ENCODE assay signal across 19 mouse cellular contexts in the genomic region with DNA sequence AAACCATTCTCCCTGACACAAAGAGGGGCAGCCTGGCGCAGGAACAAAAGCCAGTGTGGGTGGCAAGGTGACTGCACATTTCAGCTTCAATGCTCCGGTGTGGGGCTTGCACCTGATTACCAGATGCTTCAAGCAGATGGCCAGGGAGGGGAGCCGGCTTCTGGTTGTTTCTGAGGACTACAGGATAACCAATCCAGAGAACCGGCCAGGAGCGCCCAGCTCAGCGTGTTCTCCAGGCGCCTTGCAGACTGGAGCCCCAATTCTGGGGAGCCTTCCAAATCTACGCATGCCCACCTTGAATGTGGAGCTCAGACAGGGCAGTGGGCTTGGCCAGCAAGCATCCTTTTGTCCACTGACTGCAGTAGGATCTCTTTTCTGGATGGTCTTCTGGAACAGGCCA.
DNase-seq lines count a peak whose midpoint lies in the region; ATAC-seq and TF ChIP-seq lines count a peak whose summit lies in the region.
"Had no signal": no experiment of that assay in that cellular context is flagged by ENCODE, and none has a peak within 500 bp of the region (broad histone marks: within the 10 kb centered on the region; RNA-seq: fewer than 3 reads in every experiment).

No protein-coding gene starts in this region.

- H3K4me3 ChIP-seq in midbrain, postnatal 0 days (ENCODE audit: low read depth, low read length) = no peak overlapping the region
- no peak overlapping the region for H3K4me3 ChIP-seq in midbrain, embryonic 15.5 days
- no peak overlapping the region for H3K4me3 ChIP-seq in forebrain, embryonic 15.5 days
- H3K4me3 ChIP-seq: embryonic facial prominence, embryonic 12.5 days; heart, embryonic 13.5 days; limb, embryonic 15.5 days; stomach, embryonic 15.5 days had no signal

- peak; percentile 58 for DNase-seq in heart, adult 11 months
- no peak for DNase-seq in heart, postnatal 36 days
- DNase-seq in midbrain, postnatal 0 days (ENCODE audit: low spot score) = peak; percentile 68
- peak; percentile 77 for DNase-seq in cerebellum, adult 8-10 months
- DNase-seq in ovary, adult 18-20 months (ENCODE audit: low spot score) = no peak
- DNase-seq in adrenal gland, adult 2 months = no peak
- DNase-seq: adrenal gland, adult 8-10 months; heart, postnatal 4 days; kidney, adult 11 months; kidney, postnatal 10 days; liver, postnatal 0 days; spleen, adult 18-20 months; thymus, postnatal 14 days had no signal

- H3K4me2 ChIP-seq in midbrain, postnatal 0 days (ENCODE audit: low read depth, low read length, poor library complexity, severe bottlenecking) = no peak overlapping the region
- no peak overlapping the region for H3K4me2 ChIP-seq in midbrain, embryonic 15.5 days
- H3K4me2 ChIP-seq in forebrain, embryonic 15.5 days (replicated peaks) = no peak overlapping the region
- H3K4me2 ChIP-seq: embryonic facial prominence, embryonic 12.5 days; heart, embryonic 13.5 days; limb, embryonic 15.5 days; stomach, embryonic 15.5 days had no signal

- H3K27ac ChIP-seq in midbrain, postnatal 0 days (ENCODE audit: low read depth, low read length) = no peak overlapping the region
- H3K27ac ChIP-seq in midbrain, embryonic 15.5 days = no peak overlapping the region
- peak overlapping the region; percentile 57; the same call in 1 of the 2 replicates for H3K27ac ChIP-seq in forebrain, embryonic 15.5 days (replicated peaks)
- H3K27ac ChIP-seq: embryonic facial prominence, embryonic 12.5 days; heart, embryonic 13.5 days; limb, embryonic 15.5 days; stomach, embryonic 15.5 days had no signal

- intact Hi-C loops in heart, postnatal 36 days (cut with DNase I) = no loop called here

- no peaks in the 10 kb centered on the region for H3K4me1 ChIP-seq in midbrain, postnatal 0 days (ENCODE audit: insufficient read depth, low read length)
- H3K4me1 ChIP-seq in midbrain, embryonic 15.5 days = peaks cover 8% of the 10 kb centered on the region
- peaks cover 43% of the 10 kb centered on the region for H3K4me1 ChIP-seq in forebrain, embryonic 15.5 days
- H3K4me1 ChIP-seq: embryonic facial prominence, embryonic 12.5 days; limb, embryonic 15.5 days; stomach, embryonic 15.5 days had no signal

- no peak overlapping the region for H3K9ac ChIP-seq in midbrain, postnatal 0 days (replicated peaks; ENCODE audit: low read length, poor library complexity, severe bottlenecking)
- no peak overlapping the region for H3K9ac ChIP-seq in midbrain, embryonic 15.5 days
- H3K9ac ChIP-seq in forebrain, embryonic 15.5 days (replicated peaks) = no peak overlapping the region
- H3K9ac ChIP-seq: embryonic facial prominence, embryonic 12.5 days; heart, embryonic 13.5 days; limb, embryonic 15.5 days; liver, postnatal 0 days; stomach, embryonic 15.5 days had no signal

- no peaks in the 10 kb centered on the region for H3K9me3 ChIP-seq in midbrain, postnatal 0 days (ENCODE audit: low read length)
- no peaks in the 10 kb centered on the region for H3K9me3 ChIP-seq in midbrain, embryonic 15.5 days
- H3K9me3 ChIP-seq in forebrain, embryonic 15.5 days = no peaks in the 10 kb centered on the region
- H3K9me3 ChIP-seq: embryonic facial prominence, embryonic 12.5 days; heart, embryonic 13.5 days; limb, embryonic 15.5 days; stomach, embryonic 15.5 days had no signal

- 85% methylated on average over 8 of the region's 8 CpGs for WGBS in midbrain, postnatal 0 days
- WGBS in midbrain, embryonic 15.5 days = 89% methylated on average over 8 of the region's 8 CpGs
- WGBS in forebrain, embryonic 15.5 days = 63% methylated on average over 8 of the region's 8 CpGs

- H3K36me3 ChIP-seq in midbrain, postnatal 0 days (ENCODE audit: insufficient read depth, low read length) = no peaks in the 10 kb centered on the region
- no peaks in the 10 kb centered on the region for H3K36me3 ChIP-seq in midbrain, embryonic 15.5 days (replicated peaks)
- H3K36me3 ChIP-seq in forebrain, embryonic 15.5 days = no peaks in the 10 kb centered on the region
- H3K36me3 ChIP-seq: embryonic facial prominence, embryonic 12.5 days; heart, embryonic 13.5 days; limb, embryonic 15.5 days; stomach, embryonic 15.5 days had no signal

- ATAC-seq in midbrain, postnatal 0 days (ENCODE audit: low FRiP score) = no peak
- no peak for ATAC-seq in midbrain, embryonic 15.5 days (replicated peaks)
- no peak for ATAC-seq in forebrain, embryonic 15.5 days (replicated peaks)
- ATAC-seq: liver, postnatal 0 days had no signal

- no peak for TF ChIP-seq CTCF in midbrain, postnatal 0 days (IDR thresholded peaks at IDR 0.05)

- H3K27me3 ChIP-seq in midbrain, postnatal 0 days (ENCODE audit: insufficient read depth, low read length) = no peaks in the 10 kb centered on the region
- no peaks in the 10 kb centered on the region for H3K27me3 ChIP-seq in midbrain, embryonic 15.5 days (replicated peaks)
- H3K27me3 ChIP-seq in forebrain, embryonic 15.5 days = no peaks in the 10 kb centered on the region
- H3K27me3 ChIP-seq: limb, embryonic 15.5 days; stomach, embryonic 15.5 days had no signal

Comparison
In these comparisons a context has a peak if more than half of its experiments do, and no peak if none do; other contexts are left out.
1. DNase-seq: peak in heart, adult 11 months (single experiment), midbrain, postnatal 0 days (single experiment) and cerebellum, adult 8-10 months (single experiment); none in heart, postnatal 36 days (0 of 2), ovary, adult 18-20 months (single experiment) and adrenal gland, adult 2 months (single experiment).